Mouse (Mus musculus): ENCODE measurements at regions not wholly inside any gene's neighbourhood (a gene's known extent, or its start where the extent isn't known, plus 50 kb on each side); places are given as distances from the start of the nearest gene placed in this dataset.

DNA sequence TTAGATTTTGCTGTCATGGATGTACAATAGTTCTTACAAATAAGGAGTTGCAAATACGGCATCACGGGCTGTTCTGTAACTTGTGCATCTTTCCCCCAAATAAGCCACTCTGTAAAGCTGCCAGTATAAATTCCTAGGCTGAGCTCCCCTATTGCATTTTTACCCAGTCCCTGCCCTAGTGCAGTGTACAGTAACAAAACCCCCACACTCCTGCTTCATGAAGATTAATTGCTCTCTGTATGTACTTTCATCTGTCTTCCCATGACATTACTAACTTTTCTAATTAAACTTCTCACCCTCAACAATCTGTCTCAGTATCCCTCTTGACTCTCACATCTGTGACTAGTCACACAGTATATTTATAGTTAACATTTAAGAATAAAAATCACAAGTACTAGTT is 73.4 kb downstream of the Tm4sf1 start:
- DNase-seq, result no peak

DNA sequence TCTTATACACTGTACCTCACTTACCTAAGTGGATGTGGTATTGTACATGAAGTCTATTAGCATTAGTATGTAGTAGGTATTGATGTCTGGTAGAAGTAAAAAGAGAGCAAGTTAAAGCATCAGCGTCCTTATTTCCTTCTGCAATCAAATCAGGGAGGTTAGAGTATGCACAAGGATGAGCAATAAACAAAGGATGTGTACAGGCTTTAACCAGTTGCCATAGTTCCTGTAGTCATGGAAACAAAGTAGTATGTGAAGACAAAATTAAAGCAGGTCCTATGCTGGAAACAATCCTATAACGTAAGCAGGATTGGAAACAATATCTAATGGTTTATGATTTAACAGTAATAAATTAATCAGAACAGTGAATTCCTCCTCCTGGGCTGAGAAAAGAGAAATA is 78.0 kb downstream of the Tm4sf1 start:
- no peak for DNase-seq

DNA sequence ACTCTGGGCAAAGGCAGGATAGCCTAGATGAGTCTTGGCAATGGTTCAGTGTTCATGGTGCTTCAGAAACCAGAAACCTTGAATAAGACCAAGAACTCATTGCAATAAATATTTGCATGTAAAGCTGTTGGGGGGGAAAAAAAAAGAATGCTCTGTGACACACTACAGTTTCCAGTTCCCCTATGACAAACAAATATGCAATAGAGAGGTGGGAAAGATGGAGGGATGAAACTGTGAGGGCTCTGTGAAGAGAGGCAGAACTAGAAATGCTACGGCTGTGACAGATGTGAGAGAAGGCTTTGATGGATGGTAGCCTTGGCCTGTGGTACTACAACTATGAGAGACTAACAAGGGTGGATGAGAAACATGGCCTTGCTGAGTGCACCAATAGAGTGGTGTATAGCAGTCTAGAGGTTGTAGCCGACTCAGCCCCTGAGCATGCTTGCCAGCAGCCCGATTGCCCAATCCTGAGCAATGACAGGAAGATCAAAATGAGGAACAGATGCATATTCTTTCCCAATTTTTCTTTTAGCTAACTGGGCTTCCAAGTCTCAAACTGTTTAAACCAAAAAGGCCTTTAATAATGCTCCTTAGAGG is 79.4 kb downstream of the Tm4sf1 start:
- DNase-seq, result no peak

DNA sequence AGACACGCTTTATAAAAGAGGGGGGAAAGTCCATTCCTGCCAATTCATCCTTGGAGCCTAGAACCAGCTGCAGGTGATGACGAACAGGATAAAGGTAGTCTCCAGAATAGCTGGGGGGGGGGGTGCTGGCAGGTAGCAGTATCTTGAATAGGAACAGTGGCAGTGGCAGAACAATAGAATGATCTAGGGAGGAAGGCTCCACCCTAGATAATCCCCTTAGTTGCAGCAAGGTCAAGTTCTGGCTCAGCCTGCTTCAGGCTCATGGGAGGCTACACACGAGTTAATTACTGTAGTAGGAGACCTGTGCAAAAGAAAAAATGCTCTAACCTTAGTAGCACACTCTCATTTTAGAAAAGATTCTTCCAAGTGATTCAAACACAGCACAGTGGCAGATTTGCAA is 83.4 kb downstream of the Tm4sf1 start:
- no peak for DNase-seq

DNA sequence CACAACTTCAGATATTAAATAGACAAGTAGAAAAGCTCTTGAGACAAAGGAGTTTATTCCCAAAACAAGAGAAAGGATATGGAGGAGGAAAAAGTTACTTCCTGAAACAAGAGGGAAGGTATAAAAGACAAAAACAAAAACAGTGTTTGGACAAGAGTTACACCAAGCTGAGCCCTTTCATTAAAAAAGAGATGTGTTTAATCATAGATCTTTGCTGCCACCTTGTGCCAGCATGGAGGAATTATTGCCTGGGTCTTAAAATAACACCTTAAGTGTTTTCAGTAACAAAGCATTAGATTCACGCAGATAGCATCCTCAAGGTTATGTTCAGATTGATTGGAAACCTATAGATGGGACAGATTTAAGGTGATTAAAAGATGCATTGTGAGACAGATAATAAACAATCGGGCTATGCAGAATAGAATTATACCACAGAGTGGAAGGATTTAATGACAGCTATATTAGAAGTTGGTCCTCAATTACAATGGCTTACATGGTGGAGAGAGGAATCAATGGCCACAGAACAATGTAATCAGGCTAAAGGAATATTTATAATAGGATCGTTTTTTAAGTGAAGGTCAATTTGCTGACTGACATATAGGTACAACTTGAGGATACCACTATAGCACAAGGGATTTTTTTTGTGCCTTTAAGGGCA is 97.6 kb downstream of the Tm4sf1 start:
- DNase-seq, result peak; percentile 55 to 59

DNA sequence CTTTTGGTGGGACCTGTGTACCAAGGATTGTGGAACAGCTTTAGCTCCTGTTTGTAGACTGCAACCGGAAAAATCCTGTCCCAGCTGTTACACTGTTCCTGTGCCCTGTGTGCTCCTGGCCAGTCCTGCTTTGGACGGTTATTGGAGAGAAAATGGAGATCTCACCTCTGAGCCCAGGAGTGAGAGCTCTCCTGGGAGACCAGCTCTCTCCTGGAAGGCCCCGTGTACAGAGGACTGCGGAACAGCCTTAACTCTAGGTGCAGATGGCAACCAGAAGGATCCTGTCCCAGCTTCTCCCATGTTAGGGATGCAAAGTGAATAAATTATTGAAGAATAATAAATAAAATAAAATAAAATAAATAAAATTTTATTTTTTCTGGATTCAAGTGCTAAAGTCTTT is 98.4 kb downstream of the Tm4sf1 start:
- DNase-seq, result peak; percentile 1

DNA sequence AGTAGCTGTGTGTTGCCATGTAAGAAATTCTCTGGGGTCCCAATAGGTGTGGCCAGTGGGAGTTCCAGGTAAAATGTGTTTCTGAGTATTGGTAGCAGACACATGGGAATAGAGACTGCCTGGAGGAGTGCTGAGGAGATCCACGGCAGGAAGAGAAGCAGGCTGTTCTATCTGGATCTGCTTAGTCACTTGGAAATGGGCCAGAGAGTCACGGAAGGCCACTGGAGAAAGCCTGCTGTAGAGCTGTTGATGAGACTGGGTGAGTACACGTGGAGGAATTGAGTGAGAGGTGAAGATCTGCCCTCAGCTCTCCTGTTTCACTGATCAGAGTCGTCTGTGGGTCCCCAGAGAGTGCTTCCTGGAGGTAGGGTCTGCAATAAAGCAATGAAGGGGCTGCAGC is 120.2 kb downstream of the Tm4sf1 start:
- DNase-seq, result peak; percentile 2 to 4

DNA sequence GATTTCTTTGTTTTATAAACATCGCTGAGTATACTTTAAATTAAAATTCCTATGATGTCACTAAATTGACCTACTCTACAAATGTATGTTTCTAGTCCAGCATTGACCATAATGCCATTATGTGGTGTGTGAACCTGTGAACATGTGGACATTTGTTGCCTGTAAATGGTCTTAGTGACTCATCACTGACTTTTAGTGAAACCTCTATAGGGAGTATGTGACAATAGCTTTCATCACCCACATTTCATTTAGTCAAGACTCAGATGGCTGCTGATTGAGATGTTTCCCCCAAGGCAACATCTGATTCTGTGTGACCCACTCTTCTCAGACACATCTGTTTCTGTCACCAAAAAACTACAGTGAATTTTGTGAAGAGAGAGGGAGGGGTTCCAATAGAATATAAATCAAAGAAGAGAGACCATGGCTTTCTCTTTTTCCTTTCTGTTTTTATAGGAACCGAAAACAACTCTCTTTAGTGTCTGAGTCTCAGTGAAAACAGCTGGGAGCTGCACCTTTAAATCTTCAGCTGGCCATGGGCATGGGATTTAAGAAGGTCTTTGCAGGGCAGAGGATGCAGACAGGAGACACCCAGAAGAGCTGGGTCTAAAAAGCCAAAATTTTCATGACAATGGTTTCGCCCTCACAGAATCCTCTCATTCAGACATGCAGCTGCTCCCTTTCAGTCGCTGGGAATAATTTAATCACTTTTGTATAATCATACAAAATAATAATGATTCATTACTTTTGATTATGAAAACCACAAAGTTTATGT is 148.4 kb downstream of the Tm4sf1 start:
- no peak for DNase-seq

DNA sequence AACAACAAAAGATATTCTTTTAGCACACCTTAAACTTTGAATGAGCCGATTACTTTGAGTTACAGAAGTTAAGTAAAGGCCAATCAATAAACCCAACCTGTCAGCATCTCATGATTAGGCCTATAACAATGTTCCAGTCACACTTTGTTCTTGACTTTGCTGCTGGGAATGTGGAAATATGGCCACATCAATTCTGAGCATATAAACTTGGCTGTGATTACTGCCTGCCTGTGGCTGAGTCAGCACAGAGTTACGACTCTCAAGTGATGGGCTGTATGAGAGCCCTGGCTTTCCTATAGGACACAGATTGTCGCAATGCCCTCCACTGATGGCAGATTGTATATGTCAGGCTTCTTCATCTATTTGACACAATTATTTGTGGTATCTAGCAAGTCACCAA is 152.6 kb downstream of the Tm4sf1 start:
- DNase-seq, result no peak

DNA sequence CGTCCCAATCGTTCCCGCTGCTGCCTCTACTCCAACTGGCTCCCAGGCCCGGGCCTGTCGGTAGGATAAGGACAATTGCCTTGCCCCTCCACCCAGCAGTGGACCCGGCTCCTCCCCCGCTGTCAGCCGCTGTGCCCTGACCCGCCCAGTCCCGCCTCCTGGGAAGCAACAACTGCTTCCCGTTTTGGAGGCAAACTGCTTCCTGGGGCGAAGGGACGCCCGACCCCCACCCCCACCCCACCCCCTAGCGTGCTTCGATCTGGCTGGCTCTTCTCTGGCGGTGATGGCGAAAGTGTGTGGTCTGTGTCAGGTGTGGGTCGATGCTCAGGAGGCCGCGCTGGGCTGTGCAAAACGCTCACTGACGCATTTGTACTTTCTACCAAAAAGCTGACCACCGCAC is 164.9 kb downstream of the Tm4sf1 start:
- peak; percentile 45 to 59 for DNase-seq

DNA sequence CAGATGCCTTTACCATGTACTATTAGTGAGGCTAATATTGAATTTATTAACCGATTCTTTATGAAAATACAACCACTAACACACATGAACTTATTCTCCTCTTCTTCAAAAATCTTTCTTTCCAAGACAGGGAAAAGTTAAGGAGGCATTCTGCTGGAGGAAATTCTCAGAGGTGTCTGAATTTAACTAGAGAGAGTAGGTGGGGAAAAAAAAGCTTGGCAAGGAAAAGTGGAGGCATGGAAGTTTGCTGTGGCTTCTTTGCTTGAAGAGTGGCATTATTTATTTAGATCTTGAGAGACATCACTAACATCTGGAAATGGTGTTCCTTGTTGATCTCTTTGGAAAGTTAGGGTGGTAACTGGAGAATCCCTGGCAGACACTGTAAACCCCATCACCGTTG is 173.2 kb downstream of the Tm4sf1 start:
- no peak for DNase-seq

DNA sequence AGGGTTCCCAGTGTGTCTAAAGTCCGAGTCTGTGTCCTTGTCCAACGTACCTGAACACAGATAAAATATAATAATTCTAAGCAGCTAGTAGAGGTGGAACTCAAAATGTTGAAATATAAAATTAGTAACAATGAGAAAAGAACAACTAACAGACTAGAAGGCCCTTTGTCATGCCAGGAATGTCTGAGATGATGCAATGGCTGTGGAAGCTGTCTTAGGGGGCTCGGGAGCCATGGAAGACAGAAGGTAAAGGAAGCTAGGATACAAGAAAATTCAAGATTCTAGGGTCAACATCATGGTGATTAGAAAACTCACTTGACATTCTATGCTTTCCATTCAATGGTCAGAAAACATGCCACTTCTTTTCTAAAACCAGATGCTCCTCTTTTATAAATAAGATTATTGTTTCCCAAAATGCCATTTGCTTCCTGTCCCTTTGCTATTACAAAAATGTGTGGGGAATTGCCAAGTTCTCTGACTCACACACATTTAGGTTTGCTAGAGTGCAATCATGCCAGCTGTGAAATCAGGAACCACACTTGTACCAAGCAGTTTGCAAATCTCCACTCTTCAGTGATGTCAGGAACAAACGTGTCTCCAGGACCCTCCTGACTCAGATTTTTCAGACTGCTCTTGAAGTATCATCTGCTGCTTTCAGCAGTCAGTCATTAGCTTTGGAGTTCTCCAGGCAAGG is 175.8 kb downstream of the Tm4sf1 start:
- DNase-seq, result no peak

DNA sequence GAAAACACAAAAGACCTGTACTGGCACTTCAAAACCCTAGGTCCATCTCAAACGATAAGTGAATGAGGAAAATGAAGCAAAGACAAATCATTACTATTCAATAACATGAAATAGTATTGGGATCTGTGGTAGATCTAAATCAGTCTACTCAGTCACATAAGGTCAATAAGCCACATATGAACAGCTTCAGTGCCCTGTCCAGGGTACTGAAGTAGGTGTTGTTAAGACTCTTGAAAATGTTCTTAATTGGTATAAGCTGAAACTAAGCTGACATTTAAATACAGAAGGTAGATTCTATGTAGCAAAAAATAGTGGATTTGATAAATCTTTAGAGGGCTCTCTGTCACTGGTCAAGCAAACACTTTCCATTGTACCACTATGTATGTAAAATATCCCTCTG is 183.8 kb downstream of the Tm4sf1 start:
- DNase-seq, result peak; percentile 3 to 7

DNA sequence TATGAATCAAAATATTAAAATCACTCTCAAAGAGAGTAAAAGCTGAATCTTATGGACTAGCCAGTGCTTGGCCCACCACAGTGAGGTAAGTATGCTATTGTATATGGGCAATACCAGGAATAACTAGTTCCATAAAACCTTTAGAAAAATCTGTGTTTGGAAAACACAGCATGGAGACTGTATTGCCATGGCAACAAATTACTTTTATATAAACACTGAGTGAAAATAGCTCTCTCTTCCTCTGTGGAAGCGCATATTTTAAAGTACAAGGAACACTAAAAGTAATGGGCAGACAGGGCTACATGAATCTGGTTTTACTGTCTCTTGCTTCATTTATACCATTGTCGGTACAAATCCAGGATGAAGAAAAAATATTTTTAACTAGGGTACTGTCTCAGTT is 199.5 kb downstream of the Tm4sf1 start:
- DNase-seq, result no peak

DNA sequence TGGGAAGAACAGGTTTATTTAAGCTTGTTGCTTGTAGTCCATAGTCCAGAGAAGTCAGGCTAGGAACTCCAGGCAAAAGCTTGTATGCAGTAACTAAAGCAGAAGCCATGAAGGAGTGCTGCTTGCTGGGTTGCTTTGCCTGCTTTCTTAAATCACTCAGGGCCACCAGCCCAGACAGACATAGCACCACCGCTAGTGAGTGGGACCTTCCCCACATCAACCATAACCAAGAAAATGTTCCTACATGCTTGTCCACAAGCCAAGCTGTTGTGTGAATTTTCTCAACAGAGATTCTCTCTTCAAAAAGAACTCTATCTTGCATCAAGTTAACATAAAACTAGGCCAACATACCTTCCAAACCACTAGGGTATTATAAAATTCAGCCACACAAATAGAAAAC is 201.3 kb downstream of the Tm4sf1 start:
- no peak for DNase-seq

DNA sequence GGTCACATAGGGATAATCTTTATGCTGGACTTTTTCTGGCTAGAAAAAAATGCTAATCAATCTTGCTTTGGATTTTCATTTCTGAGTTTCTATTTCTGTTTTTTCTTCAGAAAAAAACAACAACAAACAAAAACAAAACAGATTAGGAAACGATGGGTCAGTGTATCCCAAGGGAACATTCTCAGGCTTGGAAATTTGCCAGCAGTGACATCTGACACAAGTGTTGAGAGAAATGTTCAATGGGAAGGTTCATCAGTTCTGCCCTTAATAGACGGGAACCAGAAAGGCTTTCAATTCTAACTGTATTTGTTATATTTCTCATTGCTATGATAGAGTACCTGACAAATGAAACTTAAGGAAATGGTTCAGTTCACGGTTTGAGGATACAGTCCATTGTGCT is 206.9 kb downstream of the Tm4sf1 start:
- DNase-seq, result no peak

DNA sequence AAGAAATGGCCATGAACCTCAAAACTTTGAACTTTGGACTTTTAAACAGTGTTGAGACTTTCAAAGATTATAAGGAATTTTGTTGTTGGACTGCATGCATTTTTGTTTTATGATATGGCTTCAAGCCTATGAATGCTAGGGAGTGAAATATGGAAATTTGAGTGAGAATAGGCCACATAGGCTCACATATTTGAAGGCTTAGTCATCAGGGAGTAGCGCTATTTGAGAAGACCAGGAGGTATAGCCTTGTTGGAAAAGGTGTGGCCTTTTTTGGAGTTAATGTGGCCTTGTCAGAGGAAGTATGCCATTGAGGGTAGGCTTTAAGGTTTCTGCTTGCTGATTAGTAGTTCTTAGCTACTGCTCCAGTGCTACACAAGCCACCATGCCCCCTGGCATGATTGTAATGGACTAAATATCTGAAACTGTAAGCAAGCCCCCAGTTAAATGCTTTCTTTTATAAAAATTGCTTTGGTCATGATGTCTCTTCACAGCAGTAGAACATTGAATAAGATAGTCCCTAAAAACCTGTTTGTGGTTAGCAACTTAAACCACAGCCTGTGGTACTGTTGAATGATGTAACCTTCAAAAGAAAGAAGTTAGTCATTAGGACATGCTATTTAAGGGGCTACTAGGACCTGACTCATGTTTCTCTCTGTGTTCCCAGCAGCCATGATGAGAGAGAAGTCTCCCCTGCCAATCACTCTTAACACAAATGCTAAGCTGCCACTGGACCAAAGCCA is 208.4 kb downstream of the Tm4sf1 start:
- no peak for DNase-seq

DNA sequence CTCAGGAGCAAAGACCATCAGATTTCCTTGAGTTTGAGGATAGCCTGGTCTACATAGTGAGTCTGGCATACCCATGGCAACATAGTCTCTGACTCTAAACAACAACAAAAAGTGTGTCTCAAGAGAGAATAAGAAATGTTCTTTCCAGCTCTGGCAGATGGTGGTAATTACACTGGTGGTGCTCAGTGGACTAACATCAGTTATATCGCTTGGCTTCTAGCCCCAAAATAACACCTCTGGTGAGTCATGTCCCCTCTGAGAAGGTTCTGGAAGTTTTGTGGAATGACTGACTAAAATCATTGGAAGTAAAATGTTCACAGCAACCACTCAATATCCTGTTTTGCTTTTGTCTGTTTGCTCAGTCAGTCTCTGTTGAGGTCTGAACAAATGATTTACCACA is 227.3 kb downstream of the Tm4sf1 start:
- no peak for DNase-seq

DNA sequence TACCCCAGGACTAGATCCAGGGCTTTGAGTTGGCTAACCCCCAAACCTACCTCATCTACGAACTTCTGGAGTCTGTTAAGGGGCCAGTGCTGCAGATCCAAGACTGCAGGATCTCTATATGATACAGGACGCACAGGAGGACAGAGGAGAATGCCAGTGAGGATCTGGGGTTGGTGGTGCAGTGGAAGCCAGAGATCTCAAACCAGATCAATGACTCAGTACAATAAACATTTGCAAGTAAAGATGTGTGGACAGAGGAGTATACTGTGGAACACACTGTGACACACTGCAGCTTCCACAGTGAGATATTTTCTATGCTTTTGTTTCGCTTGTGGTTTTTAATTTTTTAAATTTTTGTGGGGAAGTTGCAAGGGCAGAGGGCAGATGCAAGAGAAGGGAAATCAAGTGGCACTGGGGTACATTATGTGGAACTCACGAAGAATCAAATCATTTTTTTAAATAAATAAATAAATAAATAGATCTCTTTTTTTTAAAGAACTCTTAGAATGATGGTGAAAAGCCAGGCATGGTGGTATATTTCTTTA is 227.8 kb downstream of the Tm4sf1 start:
- DNase-seq, result no peak

DNA sequence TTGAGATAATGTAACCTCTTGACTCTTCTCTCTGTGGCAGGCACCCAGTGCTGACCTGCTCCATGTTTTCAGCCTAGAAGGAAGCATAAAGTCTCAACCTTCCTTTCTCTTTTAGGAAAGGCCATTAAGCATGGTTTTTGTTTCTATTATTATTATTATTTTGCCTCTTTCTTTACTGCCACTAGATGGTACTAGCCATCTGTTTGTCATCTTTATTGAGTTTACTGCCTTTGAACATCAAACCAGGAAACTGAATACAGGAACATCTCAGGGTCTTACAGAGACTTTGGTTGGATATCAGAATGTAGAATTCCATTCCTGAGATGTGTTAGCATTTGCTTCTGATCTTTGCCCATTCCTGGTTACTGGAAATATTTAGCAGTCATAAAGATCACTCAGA is 268.8 kb downstream of the Tm4sf1 start:
- no peak for DNase-seq

DNA sequence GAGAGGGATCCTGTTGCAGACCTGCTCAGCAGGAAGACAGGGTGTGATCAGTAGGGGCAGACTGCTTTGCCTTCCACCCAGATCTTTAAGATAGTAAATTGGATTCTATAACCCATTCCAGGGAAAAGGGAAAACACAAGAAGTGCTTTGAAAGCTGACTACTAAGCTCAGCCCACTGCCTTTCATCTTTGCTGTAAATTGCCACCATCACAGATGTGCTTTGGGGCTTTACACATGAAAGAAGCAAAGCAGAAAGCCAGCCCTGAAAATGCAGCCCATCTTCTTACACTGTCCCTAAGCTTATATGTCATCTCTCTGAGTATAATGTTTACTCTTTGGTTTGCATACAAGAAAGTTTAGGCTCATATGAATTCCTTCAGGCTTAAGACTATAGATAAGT is 283.6 kb downstream of the Tm4sf1 start:
- no peak for DNase-seq

DNA sequence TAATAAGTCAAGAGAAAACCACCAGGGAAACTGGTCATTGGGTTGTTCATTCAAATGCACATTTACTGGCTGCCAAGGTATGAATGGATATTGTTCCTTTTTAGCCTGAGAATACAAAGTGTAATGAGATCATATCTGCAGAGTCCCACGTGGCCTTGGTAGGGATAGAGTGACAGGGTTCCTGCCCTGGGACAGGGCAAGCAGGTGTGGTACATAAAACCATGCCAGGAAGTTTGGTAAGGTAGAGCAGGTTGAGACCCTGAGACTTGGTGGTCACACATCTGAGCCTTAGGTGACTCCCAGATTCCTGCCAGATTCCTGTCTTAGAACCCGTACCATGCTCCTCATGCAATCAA is 320.5 kb downstream of the Tm4sf1 start:
- no peak for DNase-seq
